Mouse (Mus musculus) stomach, postnatal 0 days (tissue): ENCODE measurements around the gene 1810049J17Rik.
A peak's percentile ranks its signal among the peaks of the same experiment; 100 is the strongest.

Source experiments
- CTCF ChIP-seq: IDR thresholded peaks from 2 replicates; pipeline ENCODE4 v1.5.1; 2016; ENCODE audit warnings: antibody characterized with exemption, low read depth, mild to moderate bottlenecking, moderate library complexity
- EP300 ChIP-seq: optimal IDR thresholded peaks from 2 replicates; pipeline ENCODE3; 2016; ENCODE audit warnings: antibody characterized with exemption

- peak; percentile 36 for TF ChIP-seq EP300
- no peak for TF ChIP-seq CTCF
Measured at GRCm38 (mm10) chr15:12355261-12355660, 33.6 kb upstream of the 1810049J17Rik start.
